Mouse (Mus musculus): Measurements from ENCODE around the gene Gcm2. TPM values are rescaled to one million over a fixed set of nuclear protein-coding genes. Genes with fewer than 3 reads are reported as not detected.

The Gcm2 gene
- polyA plus RNA-seq, 2 experiments = not detected

DNA sequence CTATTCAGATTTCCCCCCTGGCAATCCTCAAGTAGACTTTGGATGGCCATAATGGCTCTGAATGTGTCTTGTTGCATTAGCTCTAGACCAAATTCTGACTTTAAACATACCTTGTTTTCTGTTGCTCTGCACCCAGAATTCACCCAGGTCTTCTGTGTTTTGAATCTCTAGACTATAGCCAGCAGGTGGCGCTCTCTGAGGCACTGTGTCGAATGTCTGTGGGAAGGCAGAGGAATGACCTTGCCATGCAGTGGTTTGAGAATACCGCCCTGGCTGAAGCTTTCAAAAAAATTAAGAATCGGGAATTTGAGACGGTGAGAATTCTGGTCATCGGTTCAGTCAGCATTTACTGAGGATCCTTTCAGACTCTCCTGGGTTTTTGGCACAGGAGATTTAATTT, 24.1 kb upstream of the Gcm2 start:
- no peaks in the 10 kb centered on the region for H3K36me3 ChIP-seq (ENCODE audit: control insufficient read depth, insufficient read depth, low read length)
- no peak overlapping the region for H3K9ac ChIP-seq (ENCODE audit: low read depth, low read length, severe bottlenecking)
- 10% methylated on average over 6 of the region's 6 CpGs for WGBS
- H3K27me3 ChIP-seq (ENCODE audit: control insufficient read depth, insufficient read depth, low read length) = no peaks in the 10 kb centered on the region
- ATAC-seq (ENCODE audit: low FRiP score, low read depth) (no peak), DNase-seq (ENCODE audit: low spot score) (peak; percentile 76)
- H3K27ac ChIP-seq (replicated peaks; ENCODE audit: low read depth, low read length) = no peak overlapping the region
- H3K4me2 ChIP-seq (replicated peaks; ENCODE audit: low read depth, low read length, severe bottlenecking) = no peak overlapping the region
- H3K9me3 ChIP-seq (ENCODE audit: control insufficient read depth, low read length) = no peaks in the 10 kb centered on the region
- no peaks in the 10 kb centered on the region for H3K4me1 ChIP-seq (ENCODE audit: control insufficient read depth, insufficient read depth, low read length)
- no peak overlapping the region for H3K4me3 ChIP-seq (replicated peaks; ENCODE audit: low read length)
- no peak for TF ChIP-seq POLR2A (IDR thresholded peaks at IDR 0.05; ENCODE audit: borderline replicate concordance, extremely low read depth, insufficient read depth, insufficient read length)

DNA sequence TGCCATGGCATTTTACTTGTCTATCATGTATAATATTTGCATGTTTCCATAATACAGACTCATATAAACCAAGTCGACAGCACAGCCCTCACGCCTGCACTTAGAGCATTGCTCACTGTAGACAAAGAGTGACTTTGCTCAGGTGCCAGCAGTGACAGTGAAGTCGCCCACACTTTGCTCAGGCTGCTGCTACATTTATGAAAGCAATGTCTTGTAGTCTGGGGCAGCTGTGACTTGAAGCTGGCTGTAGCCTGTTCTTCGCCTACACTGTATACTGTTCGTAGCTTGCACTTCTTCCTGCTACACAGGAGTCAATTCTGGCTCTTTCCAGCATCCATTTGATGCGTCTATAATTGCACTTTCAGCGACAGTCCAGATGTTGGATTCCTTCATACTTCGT, 18.2 kb upstream of the Gcm2 start:
- WGBS = 87% methylated on average over 8 of the region's 8 CpGs
- H3K27me3 ChIP-seq (ENCODE audit: control insufficient read depth, insufficient read depth, low read length) = no peaks in the 10 kb centered on the region
- no peak overlapping the region for H3K9ac ChIP-seq (ENCODE audit: low read depth, low read length, severe bottlenecking)
- DNase-seq (ENCODE audit: low spot score) (no peak), ATAC-seq (ENCODE audit: low FRiP score, low read depth) (no peak)
- H3K36me3 ChIP-seq (ENCODE audit: control insufficient read depth, insufficient read depth, low read length) = no peaks in the 10 kb centered on the region
- H3K4me1 ChIP-seq (ENCODE audit: control insufficient read depth, insufficient read depth, low read length) = no peaks in the 10 kb centered on the region
- H3K27ac ChIP-seq (replicated peaks; ENCODE audit: low read depth, low read length) = no peak overlapping the region
- no peak overlapping the region for H3K4me2 ChIP-seq (replicated peaks; ENCODE audit: low read depth, low read length, severe bottlenecking)
- no peaks in the 10 kb centered on the region for H3K9me3 ChIP-seq (ENCODE audit: control insufficient read depth, low read length)
- H3K4me3 ChIP-seq (replicated peaks; ENCODE audit: low read length) = no peak overlapping the region
- no peak for TF ChIP-seq POLR2A (IDR thresholded peaks at IDR 0.05; ENCODE audit: borderline replicate concordance, extremely low read depth, insufficient read depth, insufficient read length)

- Histone ChIP-seq H3K9ac (ENCODE audit: low read depth, low read length, severe bottlenecking) (no peak overlapping the region), H3K27ac (replicated peaks; ENCODE audit: low read depth, low read length) (no peak overlapping the region), H3K36me3 (ENCODE audit: control insufficient read depth, insufficient read depth, low read length) (no peaks in the 10 kb centered on the region), H3K4me3 (replicated peaks; ENCODE audit: low read length) (no peak overlapping the region), H3K4me2 (replicated peaks; ENCODE audit: low read depth, low read length, severe bottlenecking) (no peak overlapping the region), H3K9me3 (ENCODE audit: control insufficient read depth, low read length) (no peaks in the 10 kb centered on the region), H3K27me3 (ENCODE audit: control insufficient read depth, insufficient read depth, low read length) (no peaks in the 10 kb centered on the region), H3K4me1 (ENCODE audit: control insufficient read depth, insufficient read depth, low read length) (no peaks in the 10 kb centered on the region)
- WGBS = 85% methylated on average over 8 of the region's 8 CpGs
- TF ChIP-seq POLR2A (IDR thresholded peaks at IDR 0.05; ENCODE audit: borderline replicate concordance, extremely low read depth, insufficient read depth, insufficient read length) = no peak
- ATAC-seq (ENCODE audit: low FRiP score, low read depth) (no peak), DNase-seq (ENCODE audit: low spot score) (no peak)
Measured at GRCm38 (mm10) chr13:41128326-41128725, 17.5 kb upstream of the Gcm2 start.

DNA sequence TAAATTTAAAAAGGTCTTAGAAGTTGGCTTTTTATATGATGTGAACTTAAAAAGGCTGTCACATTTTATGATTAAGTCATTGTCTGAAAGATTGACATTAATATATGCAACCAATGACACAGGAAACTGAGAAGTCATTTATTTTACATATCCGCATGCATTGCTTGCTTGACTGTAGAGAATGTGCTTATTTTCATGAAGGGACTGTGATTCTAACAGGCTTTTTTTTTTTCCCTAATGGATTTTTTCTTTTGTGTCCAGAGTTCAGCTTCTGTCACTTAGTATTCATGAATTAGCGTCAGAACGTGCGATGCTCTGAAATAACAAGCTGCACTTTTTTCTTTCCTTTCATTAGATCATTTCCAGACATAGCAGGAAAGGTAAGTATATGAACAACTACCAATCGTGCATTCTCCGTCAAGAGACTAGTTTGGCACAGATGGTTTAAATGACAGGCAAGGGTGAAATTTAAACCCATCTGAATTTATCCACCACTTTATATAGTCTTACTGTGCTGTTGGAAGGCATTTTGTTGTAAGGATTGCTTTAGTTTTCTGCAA, 12.9 kb upstream of the Gcm2 start:
- ATAC-seq (ENCODE audit: low FRiP score, low read depth) (no peak), DNase-seq (ENCODE audit: low spot score) (no peak)
- Histone ChIP-seq H3K4me3 (replicated peaks; ENCODE audit: low read length) (no peak overlapping the region), H3K36me3 (ENCODE audit: control insufficient read depth, insufficient read depth, low read length) (no peaks in the 10 kb centered on the region), H3K9me3 (ENCODE audit: control insufficient read depth, low read length) (no peaks in the 10 kb centered on the region), H3K9ac (ENCODE audit: low read depth, low read length, severe bottlenecking) (no peak overlapping the region), H3K27ac (replicated peaks; ENCODE audit: low read depth, low read length) (no peak overlapping the region), H3K4me1 (ENCODE audit: control insufficient read depth, insufficient read depth, low read length) (0 out of 2 replicates have a peak, but pooled peaks cover 4% of the 10 kb centered on the region), H3K27me3 (ENCODE audit: control insufficient read depth, insufficient read depth, low read length) (no peaks in the 10 kb centered on the region), H3K4me2 (replicated peaks; ENCODE audit: low read depth, low read length, severe bottlenecking) (no peak overlapping the region)
- no peak for TF ChIP-seq POLR2A (IDR thresholded peaks at IDR 0.05; ENCODE audit: borderline replicate concordance, extremely low read depth, insufficient read depth, insufficient read length)
- 69% methylated on average over 6 of the region's 6 CpGs for WGBS

DNA sequence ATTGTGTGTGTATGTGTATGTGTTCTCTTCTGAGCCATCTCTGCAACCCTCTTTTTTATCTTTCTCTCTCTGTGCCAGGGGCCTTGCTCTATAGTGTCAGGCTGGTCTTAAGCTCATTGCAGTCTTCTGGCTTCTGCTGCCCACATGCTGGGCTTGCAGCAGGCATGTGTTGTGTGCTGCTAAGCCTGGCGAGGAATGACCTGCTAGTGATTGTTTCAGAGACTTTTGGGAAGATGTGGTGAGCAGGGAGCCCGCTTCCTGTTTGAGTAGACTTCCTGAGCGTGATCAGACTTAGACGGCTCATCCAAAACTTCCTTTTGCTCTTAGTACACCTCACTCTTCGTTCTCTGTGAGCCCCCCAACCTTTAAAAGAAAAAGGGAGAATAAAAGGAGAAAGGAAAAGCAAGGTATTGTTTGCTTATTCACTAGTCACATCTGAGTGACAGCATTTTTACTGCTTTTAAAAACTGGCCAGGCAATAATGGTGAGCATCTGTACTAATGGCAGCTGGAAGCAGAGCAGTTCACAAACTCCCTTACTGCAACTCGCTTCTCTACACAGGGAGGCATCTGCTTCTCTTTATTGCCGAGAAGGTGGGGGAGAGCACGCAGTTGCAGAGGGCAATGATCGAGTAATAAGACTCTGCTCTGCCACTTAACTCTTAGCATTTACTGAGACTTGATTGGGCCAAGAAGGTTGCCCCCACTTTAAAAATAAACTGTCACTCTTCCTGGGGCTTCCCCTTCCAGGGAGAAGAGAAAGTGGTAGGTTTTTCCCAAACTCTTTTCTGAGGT, 8.5 kb upstream of the Gcm2 start:
- DNase-seq (ENCODE audit: low spot score) = peak; percentile 37
- no peak overlapping the region for H3K27ac ChIP-seq (replicated peaks; ENCODE audit: low read depth, low read length)
- WGBS = 15% methylated on average over 9 of the region's 9 CpGs

More for the DNA sequence above, 8.5 kb upstream of the Gcm2 start:
- Histone ChIP-seq H3K9me3 (ENCODE audit: control insufficient read depth, low read length) (no peaks in the 10 kb centered on the region), H3K4me1 (ENCODE audit: control insufficient read depth, insufficient read depth, low read length) (0 out of 2 replicates have a peak, but pooled peaks cover 4% of the 10 kb centered on the region), H3K27me3 (ENCODE audit: control insufficient read depth, insufficient read depth, low read length) (no peaks in the 10 kb centered on the region), H3K36me3 (ENCODE audit: control insufficient read depth, insufficient read depth, low read length) (no peaks in the 10 kb centered on the region), H3K9ac (ENCODE audit: low read depth, low read length, severe bottlenecking) (no peak overlapping the region), H3K4me3 (replicated peaks; ENCODE audit: low read length) (no peak overlapping the region), H3K4me2 (replicated peaks; ENCODE audit: low read depth, low read length, severe bottlenecking) (no peak overlapping the region)
- TF ChIP-seq POLR2A (IDR thresholded peaks at IDR 0.05; ENCODE audit: borderline replicate concordance, extremely low read depth, insufficient read depth, insufficient read length) = no peak
- no peak for ATAC-seq (ENCODE audit: low FRiP score, low read depth)
